Mouse (Mus musculus) lung, adult 18-20 months (tissue): ENCODE results near the gene Lbx2.

Experiments used
- DNase-seq, 2 experiments: peaks; one replicate each; pipeline ENCODE4 v3.0.0; 2022; ENCODE audit warnings: mixed read lengths in 2 of 2

Gene Lbx2

GRCm38 (mm10) chr6:83071220-83071619 lies 14.9 kb upstream of the Lbx2 start:
- no peak for DNase-seq

GRCm38 (mm10) chr6:83074979-83075378 lies 11.2 kb upstream of the Lbx2 start:
- no peak for DNase-seq

- peak in 1 of 2 experiments; percentile 39 for DNase-seq
These were observed 8.4 kb upstream of the Lbx2 start, which contains the start of gene Pcgf1 for GRCm38 (mm10) chr6:83077630-83078323. TSS of gene Pcgf1 (plus strand) at chr6:83077869.

GRCm38 (mm10) chr6:83078324-83078858 lies 7.8 kb upstream of the Lbx2 start:
- DNase-seq, result peak; percentile 99

DNA sequence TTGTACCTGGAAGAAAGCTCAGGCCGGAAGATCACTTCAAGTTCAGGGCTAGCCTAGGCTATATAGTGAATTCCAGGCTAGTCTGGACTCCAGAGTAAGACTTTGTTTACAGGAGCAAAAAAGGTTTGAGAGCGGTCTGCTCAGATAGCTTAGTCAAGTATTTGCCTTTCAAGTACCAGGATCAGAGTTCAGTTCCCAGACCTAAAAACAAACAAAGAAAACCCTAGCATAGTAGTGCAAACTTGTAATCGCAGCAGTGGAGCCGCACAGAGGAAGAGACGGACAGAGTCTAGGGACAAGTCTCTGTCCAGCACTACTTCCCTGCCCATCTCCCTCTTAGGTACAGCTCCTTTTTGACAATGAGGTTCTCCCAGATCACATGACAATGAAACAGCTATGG lies 6.0 kb upstream of the Lbx2 start:
- DNase-seq, result no peak

- DNase-seq, result no peak
These were observed 2.7 kb upstream of the Lbx2 start for GRCm38 (mm10) chr6:83083497-83083896.

- DNase-seq, result no peak
These were observed 1.7 kb upstream of the Lbx2 start for GRCm38 (mm10) chr6:83084477-83084876.

DNA sequence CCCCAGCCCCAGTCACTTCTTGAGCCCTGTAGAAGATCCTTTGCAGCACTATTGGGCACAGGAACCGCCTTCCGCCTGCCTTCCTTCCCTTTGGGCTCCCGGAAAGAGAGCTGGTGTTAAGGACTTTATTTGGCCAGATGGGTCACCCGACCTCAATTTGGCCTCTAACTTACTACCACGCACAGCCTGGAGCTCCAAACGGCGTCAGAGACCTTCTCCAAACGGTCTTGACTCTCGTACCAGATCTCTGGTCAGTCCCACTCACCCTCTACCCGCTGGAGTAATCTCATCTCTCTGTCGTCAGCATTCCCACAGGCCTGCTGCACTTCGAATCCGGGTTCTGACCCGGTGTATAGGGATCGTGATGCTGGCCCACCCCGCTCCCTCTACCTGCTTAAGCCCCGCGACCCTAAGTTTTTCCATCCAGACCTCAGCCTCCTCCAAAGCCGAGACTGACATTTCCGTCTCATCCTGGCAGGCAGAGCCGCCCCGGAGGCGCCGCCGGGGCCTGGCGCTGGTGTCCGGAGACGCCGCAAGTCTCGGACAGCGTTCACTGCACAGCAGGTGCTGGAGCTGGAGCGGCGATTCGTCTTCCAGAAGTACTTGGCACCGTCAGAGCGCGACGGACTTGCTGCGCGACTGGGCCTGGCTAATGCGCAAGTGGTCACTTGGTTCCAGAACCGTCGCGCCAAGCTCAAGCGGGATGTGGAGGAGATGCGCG lies 1.2 kb downstream of the Lbx2 start:
- DNase-seq, result no peak

DNA sequence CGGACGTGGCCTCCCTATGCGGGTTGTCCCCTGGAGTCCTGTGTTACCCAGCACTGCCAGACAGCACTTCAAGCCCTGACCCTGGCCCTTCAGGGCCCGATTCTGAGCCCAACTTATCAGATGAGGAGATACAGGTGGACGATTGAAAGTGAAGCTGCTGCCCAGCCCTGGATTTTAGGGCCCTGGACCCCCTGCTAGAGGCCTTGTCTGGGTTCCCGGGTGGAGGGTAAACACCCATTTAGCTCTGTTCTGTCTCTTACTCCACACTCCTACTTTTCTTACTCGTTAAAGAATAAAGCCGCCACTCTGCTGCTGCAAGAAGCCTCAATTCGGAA lies 1.7 kb downstream of the Lbx2 start:
- DNase-seq, result no peak

DNA sequence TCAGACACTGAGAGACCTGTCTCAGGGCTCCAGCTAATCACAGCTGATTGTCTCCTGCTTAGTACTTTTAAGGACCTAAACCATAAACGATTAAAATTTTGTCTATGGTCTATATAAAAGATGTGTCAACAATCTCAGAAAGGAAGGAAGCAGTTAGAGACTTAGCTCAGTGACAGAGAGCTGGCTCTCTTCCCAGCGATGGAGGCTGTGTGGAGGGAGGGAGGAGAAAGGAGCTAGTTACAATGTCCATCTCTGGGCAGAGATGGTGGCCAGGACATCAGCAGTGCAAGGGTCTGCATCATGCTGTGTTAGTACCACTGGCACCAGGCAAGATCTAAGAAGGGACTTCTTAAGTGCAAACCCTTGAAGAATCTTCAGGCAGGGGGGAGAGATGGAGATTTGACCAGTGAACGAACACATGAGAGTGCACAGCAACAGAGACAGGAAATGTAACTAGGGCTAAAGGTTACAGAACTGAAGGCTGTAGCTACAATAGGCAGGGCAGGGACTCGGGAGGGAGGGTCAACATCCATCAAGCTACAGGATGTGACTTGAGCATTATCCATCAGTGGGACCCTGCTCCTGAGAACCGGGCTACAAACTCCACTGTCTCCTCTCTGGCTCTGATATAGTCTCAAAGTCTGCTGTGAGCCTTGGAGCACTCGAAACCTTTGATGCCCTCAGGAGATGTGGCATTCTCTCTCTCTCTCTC lies 6.4 kb downstream of the Lbx2 start:
- DNase-seq, result no peak

DNA sequence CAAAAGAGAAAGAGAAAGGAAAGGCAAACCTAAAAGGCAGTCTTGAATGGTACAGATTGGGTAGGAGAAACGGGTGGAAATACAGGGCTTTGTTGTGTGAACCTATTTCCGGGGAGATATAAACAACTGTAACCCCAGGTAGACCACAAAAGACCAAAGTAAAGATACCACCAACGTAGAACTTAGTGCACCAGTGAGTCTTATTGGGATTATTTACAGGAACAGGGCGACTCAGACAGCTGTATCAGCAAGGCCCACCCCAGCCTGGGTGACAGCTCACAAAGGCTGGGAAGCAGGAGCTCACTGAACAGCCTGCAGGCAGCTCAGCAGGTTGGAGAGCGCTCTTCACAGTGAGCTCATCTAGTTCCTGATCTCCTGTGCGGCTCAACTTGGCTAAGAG lies 9.8 kb downstream of the Lbx2 start:
- no peak for DNase-seq

- DNase-seq, result no peak
These were observed 12.2 kb downstream of the Lbx2 start for GRCm38 (mm10) chr6:83098411-83098810.

DNA sequence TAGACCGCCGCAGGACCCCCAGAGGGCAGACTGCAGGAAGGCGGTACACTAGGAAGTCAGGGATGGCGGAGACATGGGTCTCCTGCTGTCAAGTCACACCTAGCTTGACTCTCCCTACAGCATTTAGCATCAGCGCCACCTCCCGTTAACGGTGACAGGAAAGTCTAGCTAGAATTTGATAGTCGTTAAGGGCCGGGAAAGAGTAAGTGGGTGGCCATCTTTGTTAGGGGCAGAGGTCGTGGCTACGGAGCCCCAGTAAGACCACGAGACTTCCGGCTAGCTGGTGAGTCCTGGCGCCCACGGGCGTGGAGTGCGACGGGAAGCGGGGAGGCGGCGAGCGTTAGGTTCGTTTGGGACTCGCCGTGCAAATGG lies 15.1 kb downstream of the Lbx2 start, which contains the start of the genes Ccdc142 and Gm42688:
Gene Ccdc142, plus strand, starts transcription at position 286 of the 372 bp plus-strand sequence.
Gene Gm42688, plus strand, starts transcription at position 302 of the 372 bp plus-strand sequence.
- DNase-seq, result peak; percentile 94 to 95

- peak; percentile 60 to 61 for DNase-seq
These were observed 15.8 kb downstream of the Lbx2 start for GRCm38 (mm10) chr6:83101688-83102556.

- no peak for DNase-seq
These were observed 17.0 kb downstream of the Lbx2 start for GRCm38 (mm10) chr6:83103130-83103650.

DNA sequence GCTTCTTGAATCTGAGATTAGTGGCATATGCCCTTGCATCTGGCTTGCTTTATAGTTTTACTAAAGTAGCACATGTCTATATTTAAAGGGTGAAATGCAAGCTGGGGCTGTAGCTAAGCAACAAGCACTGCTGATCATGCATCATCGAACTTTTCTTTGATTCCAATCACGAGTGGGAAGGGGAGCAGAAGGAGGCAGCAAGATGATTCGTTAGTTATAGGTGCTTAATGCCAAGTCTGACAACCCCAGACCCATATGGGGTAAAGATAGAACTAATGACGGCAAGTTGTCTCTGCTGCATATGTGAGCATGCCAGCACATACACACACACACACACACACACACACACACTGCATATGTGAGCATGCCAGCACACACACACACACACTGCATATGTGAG lies 18.0 kb downstream of the Lbx2 start:
- no peak for DNase-seq

DNA sequence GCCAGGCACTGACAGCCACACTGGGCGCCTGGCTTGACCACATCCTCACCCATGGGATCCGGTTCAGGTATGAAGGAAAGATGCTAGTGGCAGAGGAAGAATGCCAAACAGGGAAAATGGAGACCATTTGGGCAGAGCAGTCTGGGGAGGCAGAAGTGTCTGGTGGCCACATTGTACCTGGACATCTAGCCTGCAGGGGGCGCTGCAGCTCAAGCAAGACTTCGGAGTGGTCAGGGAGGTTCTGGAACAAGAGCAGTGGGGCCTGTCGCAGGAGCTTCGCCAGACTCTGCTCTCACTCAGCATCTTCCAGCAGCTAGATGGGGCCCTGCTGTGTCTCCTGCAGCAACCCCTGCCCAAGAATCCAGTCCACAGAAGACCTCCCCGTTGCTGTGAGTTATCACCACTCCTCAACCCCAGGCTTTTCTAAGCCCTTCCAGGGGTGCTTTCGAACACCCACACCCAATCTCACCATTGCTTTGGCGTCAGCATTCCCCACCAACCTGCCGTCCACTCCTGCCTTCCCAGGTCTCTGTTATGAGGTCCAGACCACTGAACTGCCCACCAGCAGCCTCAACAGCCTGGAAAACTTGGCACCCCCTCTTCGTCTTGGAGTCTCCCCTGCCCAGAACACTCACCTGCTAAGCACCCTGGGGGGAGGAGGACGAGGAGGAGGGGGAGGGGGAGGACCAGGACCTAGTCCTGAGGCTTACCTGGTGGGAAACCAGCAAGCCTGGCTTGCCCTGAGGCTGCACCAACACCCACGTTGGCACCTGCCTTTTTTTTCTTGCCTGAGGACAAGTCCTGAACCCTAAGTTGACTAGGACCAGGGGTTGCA lies 21.6 kb downstream of the Lbx2 start:
- peak; percentile 71 to 79 for DNase-seq

GRCm38 (mm10) chr6:83108762-83109668 lies 22.8 kb downstream of the Lbx2 start, which contains the start of gene Mrpl53:
TSS of gene Mrpl53 (plus strand) at chr6:83109040.
- DNase-seq, result peak; percentile 80 to 82

DNA sequence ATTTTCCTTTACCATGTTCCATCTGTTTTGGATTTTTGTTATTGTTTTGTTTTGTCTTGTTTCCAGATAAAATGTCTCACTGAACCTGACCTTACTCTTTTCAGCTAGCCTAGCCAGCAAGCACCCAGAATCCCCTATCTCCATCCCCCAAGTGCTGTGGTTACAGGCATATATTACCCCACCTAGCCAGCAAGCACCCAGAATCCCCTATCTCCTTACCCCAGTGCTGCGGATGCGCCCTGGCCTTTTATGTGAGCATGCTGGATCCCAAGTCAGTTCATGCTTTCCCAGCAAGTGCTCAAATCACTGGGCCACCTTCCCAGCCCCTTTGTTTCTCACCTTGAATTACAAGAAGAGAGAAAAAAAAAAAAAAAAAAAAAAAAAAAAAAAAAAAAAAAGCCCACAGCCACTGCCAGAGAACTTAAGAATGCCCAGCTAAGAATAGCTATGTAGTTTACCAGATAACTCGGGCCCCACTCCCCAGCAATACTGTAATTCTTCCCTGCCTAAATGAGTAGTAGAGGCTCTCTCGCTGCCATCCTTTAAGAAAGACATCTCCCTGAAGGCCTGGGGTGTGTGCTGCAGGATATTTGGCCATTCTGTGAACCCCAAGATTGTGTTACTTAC lies 25.5 kb downstream of the Lbx2 start:
- no peak for DNase-seq
